Mouse (Mus musculus): Measurements from ENCODE around the gene Zcchc24.
"Not testable (repeated sequence)": the region's sequence is repeated elsewhere in the genome, so short reads cannot be mapped to it uniquely, and the experiment has no call there.

Gene Zcchc24

GRCm38 (mm10) chr14:25768915-25769625 is at the start of gene Zcchc24:
Gene Zcchc24, minus strand, starts transcription at chr14:25769039.
- DNase-seq (ENCODE audit: low spot score), result peak; percentile 94

DNA sequence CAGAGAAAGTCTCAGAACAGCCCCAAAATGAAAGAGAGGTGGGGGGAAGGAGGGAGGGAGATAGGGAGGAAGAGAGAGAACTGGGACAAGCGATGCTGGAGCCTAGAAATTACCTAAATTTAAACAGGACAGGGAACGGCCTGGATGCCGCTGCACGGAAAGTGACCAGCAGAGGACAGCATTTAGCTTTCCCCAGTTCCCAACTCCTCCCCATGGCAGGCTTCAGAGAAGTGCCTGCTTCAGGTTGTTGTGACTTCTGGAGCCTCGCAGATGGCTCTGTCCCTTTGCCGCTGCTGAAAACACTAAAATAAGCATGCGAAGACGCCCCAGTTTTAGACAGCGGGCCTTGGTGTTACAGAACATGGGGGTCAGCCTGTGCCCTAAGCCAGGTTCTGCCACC is 47.6 kb upstream of the Zcchc24 start:
- DNase-seq (ENCODE audit: low spot score), result peak; percentile 75

DNA sequence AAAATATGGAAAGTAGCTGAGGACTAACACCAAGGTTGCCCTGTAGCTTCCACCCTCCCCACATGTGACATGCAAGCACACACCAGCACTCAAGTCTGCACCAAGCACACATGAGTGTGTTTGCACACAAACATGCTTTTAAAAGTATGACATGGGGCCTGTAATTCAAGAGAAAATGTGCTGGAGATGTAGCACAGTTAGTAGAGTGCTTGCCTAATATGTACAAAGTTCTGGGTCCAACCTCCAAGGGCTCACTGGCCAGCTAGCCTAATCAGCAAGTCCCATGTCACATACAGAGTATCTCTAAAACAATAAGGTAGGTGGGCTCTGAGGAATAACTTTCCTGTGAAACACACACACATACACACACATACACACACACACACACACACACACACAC is 45.3 kb upstream of the Zcchc24 start:
- DNase-seq (ENCODE audit: low spot score), result no peak

DNA sequence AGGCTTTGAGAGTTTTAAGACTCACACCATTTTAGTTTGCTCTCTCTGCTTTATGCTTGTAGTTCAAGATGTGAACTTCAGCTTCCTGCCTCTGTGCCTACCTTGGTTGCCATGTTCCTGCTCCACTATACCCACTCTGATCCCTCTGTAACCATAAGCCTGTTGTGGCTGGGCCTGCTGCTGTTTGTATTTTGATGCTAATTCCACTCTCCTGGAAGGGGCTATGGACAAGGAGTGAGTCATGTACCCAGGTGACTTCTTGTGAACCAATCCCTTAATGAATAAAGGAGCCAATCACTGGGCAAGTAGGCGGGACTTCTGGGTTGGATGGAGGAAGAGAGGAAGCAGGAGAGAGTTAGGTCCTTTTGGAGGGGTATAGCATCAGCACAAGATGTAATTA is 42.2 kb upstream of the Zcchc24 start:
- DNase-seq (ENCODE audit: low spot score), result not testable (repeated sequence)

DNA sequence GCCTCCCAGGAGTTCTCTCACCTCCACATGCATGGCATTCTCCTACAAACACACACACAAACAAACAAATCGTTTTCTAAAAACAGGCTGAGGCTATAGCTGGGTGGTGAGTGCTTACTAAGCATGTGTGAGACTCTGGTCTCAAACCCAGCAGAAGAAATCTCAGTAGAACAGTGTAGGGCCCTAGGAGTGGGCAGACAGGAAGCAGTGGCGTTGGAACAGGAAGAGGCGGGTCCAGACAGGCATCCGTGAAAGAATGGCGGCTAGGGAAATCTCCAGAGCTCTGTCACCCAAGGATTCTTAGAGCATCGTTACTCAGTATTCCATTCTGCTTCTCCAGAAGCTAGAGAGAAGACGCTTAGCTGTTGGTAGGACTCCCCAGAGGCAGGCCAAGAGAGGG is 37.7 kb upstream of the Zcchc24 start:
- no peak for DNase-seq (ENCODE audit: low spot score)

GRCm38 (mm10) chr14:25805871-25806270 is 37.0 kb upstream of the Zcchc24 start:
- DNase-seq (ENCODE audit: low spot score), result no peak

- no peak for DNase-seq (ENCODE audit: low spot score)
These were observed 34.5 kb upstream of the Zcchc24 start for GRCm38 (mm10) chr14:25803246-25803809.

GRCm38 (mm10) chr14:25802511-25802910 is 33.7 kb upstream of the Zcchc24 start:
- no peak for DNase-seq (ENCODE audit: low spot score)

DNA sequence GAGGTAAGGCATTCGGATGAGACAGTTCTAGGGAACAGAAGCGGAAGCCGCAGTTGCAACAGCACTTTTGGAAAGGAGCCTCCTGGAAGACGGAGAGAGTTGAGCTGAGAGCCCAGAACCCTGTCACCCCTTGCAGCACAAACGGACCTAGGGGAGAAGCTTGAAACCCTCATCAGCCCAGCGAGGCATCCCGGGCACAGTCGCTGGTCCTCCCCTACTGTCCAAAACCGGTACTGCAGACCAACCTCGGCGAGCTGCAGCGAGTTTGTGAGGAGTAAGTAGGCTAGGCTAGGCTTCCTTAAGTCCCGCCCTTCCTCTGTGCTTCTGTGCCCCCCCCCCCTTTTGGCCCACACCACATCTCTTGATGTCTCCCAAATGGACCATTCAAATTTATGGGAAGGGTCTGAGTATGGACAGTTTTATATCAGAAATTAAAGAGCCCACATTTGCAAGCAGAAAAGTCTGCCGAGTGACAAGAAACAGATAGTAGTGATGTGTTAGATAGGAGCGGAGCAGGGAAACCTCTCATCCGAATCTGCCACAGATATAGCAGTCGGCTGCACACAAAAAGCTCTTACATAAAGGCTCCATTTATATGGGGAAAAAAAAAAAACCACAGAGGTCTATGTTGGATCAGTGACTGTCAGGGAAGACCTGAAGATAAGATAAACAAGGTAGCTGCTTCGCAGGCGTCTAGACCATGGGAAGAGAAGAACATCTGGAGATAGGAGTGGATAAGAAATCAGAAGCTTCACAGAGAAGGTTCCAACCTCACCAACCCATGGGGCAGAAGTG is 31.5 kb upstream of the Zcchc24 start:
- DNase-seq (ENCODE audit: low spot score), result peak; percentile 84

GRCm38 (mm10) chr14:25796619-25797018 is 27.8 kb upstream of the Zcchc24 start:
- DNase-seq (ENCODE audit: low spot score), result no peak

- DNase-seq (ENCODE audit: low spot score), result peak; percentile 56
These were observed 26.8 kb upstream of the Zcchc24 start for GRCm38 (mm10) chr14:25795561-25796174.

DNA sequence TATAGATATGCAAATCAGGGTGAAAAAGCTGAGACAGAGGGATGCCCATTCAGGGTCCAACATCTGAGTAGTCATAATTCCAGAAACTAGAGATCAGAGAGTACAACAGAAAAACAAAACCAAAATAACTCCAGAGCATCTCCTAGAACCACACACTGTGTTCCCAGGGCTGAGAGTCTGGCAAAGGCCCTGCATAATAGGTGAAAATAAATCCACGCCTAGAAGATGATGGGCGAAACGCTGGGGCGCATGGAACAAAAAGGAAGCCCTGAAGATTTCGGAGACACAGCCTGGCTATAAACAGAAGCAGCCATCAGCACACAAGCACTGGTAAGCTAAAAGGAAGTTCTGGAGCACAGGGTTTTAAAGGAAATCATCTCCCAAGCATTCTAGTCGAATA is 26.2 kb upstream of the Zcchc24 start:
- no peak for DNase-seq (ENCODE audit: low spot score)

- DNase-seq (ENCODE audit: low spot score), result no peak
These were observed 25.5 kb upstream of the Zcchc24 start for GRCm38 (mm10) chr14:25794331-25794730.

GRCm38 (mm10) chr14:25790768-25791302 is 22.0 kb upstream of the Zcchc24 start:
- peak; percentile 43 for DNase-seq (ENCODE audit: low spot score)

GRCm38 (mm10) chr14:25789946-25790345 is 21.1 kb upstream of the Zcchc24 start:
- DNase-seq (ENCODE audit: low spot score), result no peak

DNA sequence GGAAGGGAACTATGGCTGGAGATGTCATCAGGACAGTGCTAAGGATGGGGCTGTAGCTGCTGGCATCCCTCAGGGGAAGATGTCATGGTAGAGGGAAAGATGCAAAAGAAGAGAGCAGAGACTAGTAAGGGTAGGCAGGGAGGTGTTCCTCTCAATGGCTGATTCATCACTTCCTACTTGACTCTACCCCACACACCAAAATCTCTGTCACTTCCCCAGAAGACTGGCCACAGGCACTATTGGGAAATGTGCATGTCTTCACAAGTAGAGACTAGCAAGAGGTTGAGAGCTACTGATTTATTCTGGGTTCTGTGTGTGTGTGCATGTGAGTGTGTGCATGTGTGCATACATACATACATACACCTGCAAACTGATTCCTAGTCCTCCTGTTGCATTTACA is 20.4 kb upstream of the Zcchc24 start:
- no peak for DNase-seq (ENCODE audit: low spot score)

GRCm38 (mm10) chr14:25788201-25788600 is 19.4 kb upstream of the Zcchc24 start:
- no peak for DNase-seq (ENCODE audit: low spot score)

- no peak for DNase-seq (ENCODE audit: low spot score)
These were observed 18.6 kb upstream of the Zcchc24 start for GRCm38 (mm10) chr14:25787387-25787910.

DNA sequence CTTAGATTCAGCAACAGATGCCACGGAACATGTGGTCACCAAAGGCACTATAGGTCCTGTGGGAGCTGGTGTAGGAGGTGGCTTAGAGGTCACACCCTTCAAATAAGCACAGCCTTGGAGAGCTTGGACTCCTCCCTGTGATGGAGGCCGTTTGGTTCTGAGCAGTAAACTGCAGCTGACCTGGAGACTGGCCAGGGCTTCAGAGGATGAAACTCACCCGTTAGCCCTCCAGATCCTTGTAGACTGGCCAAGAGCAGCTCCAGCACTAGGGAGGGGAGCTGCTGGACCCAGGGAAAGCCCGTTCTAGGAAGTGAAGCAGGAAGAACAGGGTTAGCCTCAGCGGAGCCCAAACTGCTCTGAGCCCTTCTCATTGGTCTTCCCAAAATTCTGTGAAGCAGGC is 18.1 kb upstream of the Zcchc24 start:
- DNase-seq (ENCODE audit: low spot score), result peak; percentile 57

GRCm38 (mm10) chr14:25785210-25785609 is 16.4 kb upstream of the Zcchc24 start:
- DNase-seq (ENCODE audit: low spot score), result no peak

DNA sequence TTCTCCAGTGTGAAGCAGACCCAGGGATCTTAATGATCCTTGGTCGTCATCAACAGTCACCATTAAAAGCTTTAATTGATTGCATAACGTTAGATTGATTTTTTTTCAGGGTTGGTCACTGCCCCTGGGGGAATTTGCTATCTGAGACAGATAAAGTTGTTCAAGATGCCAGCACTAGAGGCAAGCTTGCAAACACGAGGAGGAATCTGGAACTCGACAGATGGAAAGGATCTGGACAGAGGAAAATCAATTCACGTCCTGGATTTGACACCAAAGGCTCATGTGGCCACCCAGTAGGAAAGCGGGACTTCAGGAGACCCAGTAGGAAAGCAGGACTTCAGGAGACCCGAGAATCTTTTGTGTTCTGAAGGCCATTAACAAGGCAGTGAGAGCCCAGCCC is 14.4 kb upstream of the Zcchc24 start:
- no peak for DNase-seq (ENCODE audit: low spot score)

DNA sequence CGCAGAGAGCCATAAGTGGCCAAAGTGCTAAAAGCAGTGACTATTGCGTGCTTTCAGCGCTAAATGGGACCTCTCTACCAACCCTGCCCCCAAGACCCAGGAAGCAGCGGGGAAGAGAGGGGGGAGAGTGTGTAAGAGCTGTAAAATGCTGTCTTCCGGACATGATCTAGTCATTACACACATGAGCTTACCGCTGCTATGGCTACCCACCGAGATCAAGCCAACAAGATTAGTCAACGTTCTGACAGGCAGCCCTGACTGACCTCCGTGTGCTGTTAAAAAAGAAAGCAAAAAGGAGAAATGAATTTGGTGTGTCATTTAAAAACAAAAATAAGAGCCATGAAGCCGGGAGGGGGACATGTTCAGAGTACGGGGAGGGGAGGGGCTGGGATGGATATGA is 11.8 kb upstream of the Zcchc24 start:
- no peak for DNase-seq (ENCODE audit: low spot score)
